Mouse (Mus musculus) lung, postnatal 0 days (tissue): ENCODE results near the gene 1700017B05Rik.

Experiments
- CTCF ChIP-seq: IDR thresholded peaks from 2 replicates; pipeline ENCODE4 v1.5.1; 2016; ENCODE audit warnings: antibody characterized with exemption, mild to moderate bottlenecking
- EP300 ChIP-seq: IDR thresholded peaks from 2 replicates; pipeline ENCODE4 v1.6.1; 2016; ENCODE audit warnings: antibody characterized with exemption, mild to moderate bottlenecking, control low read depth

DNA sequence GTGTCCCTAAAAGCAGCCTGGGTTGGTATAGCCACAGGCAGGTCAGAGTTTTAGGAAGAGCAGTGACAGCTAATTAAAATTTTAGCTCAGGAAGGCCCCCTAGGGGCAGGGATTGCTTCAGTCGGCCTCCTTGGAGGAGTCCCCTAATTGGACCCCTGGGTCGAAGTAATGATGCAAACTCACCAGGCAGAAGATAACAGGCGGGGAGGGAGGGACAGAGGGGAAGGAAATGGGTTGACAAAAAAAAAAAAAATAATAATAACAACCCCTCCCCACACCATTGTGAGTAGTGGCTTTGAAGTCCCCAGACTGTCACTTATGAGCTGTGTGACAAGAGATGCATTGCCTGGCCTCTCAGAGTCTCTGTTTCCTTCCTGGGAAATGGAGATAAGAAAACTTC lies 6.2 kb upstream of the 1700017B05Rik start:
- TF ChIP-seq CTCF (peak; percentile 53), EP300 (peak; percentile 95)
